Mouse (Mus musculus) cerebellum, adult 11-12 months (tissue): ENCODE results near the gene Sit1.

Experiments used
- DNase-seq: peaks from one replicate; pipeline ENCODE4 v3.0.0; 2022

Gene Sit1

DNA sequence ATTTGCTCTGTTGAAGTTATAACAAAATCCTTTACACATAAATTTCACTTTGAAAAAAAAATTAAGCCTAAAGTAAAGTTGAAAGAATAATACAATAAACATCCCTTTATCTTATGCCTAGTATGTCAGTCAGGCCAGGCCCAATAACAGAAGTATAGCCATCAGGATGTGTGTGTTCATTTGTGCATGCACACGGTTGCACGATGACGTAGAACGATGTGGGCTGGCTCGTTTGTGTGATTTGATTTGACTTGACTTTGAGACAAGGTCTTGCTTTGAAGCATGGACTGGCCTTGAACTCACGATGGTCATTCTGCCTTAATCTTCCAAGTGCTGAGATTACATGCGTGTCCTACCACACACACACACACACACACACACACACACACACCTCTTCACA lies 16.7 kb downstream of the Sit1 start:
- DNase-seq = no peak

GRCm38 (mm10) chr4:43465935-43466334 lies 17.6 kb downstream of the Sit1 start:
- DNase-seq = no peak

DNA sequence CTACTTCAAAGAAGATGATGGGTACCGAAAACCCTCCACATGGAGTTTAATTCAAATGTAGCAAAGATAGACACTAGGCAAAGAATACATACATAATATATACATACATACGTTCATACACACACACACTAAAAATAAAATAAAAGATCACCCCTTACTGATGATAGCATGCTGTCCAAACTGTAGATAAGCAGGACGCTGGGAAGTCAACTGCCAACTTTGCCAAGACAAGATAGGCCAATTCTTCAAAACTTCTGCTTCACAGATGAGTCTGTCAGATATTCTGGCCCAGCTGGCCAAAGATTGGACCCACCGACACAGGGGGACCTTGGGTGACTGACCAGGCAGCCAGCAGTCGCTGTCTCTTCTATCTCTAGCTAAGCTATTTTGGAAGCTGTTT lies 20.4 kb downstream of the Sit1 start:
- DNase-seq = no peak

- DNase-seq = no peak
These were observed 26.4 kb downstream of the Sit1 start for GRCm38 (mm10) chr4:43457124-43457523.

- DNase-seq = no peak
These were observed 27.1 kb downstream of the Sit1 start for GRCm38 (mm10) chr4:43456470-43456869.

GRCm38 (mm10) chr4:43454041-43454836 lies 29.3 kb downstream of the Sit1 start, which contains the start of gene Cd72:
TSS of gene Cd72 (minus strand) at chr4:43454628.
- no peak for DNase-seq

DNA sequence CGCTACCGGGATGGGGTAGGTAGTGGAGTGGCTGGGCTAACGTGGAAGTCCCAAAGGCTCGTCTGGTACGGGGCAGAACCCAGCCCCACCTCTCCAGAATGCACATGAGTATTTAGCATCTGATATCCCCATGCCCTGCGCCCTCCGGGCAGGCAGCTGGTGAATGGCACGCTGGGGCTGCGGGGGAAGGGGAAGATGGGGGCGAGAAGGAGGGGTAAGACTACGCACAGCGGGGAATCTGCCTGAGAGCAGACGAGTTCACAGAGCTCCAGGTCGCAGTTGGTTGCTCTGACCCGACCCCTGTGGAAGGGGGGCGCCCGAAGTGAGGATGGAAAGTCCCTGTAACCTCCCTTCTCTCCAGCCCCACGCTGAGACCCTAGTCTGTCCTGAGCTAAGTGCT lies 30.1 kb downstream of the Sit1 start:
- no peak for DNase-seq

- DNase-seq = no peak
These were observed 31.2 kb downstream of the Sit1 start for GRCm38 (mm10) chr4:43452315-43452714.

DNA sequence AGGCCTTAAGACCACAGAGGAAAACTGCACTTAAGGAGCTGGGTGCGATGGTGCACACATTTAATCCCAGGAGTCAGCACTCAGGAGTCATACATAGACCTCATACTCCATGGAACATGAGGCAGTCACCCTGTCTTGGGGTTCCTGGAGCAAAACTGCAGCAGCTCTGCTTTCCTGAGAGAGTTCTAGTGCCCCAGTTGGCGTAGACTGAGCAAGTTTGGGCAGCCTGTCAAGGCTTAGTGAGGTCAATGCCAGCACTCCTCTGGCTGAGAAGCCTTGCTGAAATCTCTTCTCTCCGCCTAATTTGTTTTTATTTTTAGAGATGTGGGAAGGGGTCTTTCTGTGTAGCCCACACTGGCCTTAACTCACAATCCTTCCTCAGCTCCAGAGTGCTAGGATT lies 35.0 kb downstream of the Sit1 start:
- DNase-seq = no peak

- DNase-seq = no peak
These were observed 36.3 kb downstream of the Sit1 start for GRCm38 (mm10) chr4:43447251-43447650.

- DNase-seq = peak; percentile 58
These were observed 40.0 kb downstream of the Sit1 start for GRCm38 (mm10) chr4:43443511-43443910.

DNA sequence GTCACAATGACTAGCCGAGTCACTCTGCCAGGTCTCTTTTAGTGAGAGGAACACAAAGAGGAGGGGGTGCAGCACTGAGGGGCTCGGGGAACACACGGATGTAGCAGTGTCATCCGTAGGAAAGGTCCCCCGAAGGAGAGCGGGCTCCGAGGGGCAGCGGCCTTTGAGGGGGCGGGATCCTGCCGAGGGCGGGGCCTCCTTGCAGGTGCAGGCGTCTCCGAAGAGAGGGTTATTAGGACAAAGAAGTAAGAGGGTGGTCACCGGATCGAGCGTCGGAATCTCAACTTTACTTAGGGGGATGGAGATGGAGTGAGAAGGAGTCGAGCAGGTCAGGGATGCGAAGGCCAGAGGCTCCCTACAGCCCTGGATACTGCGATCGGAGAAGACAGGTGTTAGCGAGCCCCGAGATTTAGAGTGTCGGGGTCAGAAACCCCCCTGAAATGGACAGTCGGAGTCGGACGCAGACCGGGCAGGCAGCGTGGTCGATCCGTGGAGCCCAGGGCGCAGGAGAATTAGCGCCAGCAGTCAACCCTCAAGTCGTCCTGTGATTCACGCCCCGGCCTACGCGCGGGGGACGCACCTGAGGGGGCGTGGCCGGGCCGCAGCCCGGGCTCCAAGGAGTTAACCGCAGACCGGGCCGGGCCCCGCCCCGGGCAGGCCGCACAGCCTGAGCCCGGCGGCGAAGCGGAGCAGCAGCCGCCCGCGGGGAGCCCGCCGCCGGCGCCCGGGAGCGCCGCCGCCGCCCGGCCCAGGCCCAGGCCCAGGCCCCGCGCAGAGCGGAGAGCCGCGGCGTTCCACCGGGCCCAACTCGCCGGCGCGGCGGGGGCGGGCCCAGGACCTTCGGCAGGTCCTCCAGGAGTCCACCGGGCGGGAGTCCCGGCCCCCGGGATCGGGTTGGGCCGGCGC lies 40.8 kb downstream of the Sit1 start:
- DNase-seq = peak; percentile 84

DNA sequence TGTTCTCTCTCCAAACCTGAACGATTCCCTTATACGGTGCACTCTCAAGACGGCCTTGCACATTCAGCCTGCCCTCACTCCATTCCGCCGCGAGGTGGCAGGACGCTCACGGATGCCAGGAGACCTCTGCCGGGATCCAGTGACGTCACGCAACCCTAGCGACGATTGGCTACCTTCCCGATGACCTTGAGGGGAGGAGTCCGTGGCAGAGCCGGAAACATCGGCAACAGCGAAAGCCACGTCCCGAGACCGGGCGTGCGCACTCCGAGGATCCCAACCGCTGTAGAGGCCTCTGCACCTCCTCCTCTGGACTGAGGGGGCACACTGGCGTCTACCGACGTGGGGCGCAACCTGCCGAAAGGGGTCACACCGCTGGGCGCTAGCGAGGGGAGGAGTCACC lies 41.5 kb downstream of the Sit1 start:
- DNase-seq = peak; percentile 98

DNA sequence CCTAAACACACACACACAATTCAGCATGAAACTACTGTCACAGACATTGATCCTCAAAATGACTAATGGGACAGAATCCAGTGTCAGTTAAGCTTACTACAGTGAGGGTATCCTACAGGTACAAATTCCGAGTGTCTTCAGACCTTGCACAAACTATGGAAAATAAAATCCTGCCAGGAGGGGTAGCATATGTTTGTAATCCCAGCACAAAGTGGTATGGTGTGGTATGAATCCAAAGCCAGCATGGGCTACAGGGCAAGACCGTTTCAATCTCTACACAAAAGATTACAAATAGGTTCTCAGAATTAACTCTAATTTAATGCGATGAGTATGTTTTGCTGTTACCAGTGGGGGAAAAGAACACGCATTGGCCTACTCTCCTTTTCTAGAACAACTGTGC lies 41.9 kb downstream of the Sit1 start, which contains the start of gene Tesk1:
TSS of gene Tesk1 (plus strand) at position 301 of the 400 bp plus-strand sequence.
- DNase-seq = no peak

- no peak for DNase-seq
These were observed 50.7 kb downstream of the Sit1 start for GRCm38 (mm10) chr4:43432832-43433231.
